Mouse (Mus musculus) E14TG2a.4 (cell line): ENCODE measurements around the gene Kif13a.

Source experiments
- CTCF ChIP-seq: conservative IDR thresholded peaks from 2 replicates; pipeline ENCODE4 v1.5.1; 2014; ENCODE audit warnings: low read length
- NANOG ChIP-seq: IDR thresholded peaks from 2 replicates; pipeline ENCODE4 v1.6.1; 2014; ENCODE audit warnings: borderline replicate concordance, low read length, mixed read lengths
- POU5F1 ChIP-seq: IDR thresholded peaks from 2 replicates; pipeline ENCODE4 v1.6.1; 2014; ENCODE audit warnings: low read length, borderline replicate concordance

DNA sequence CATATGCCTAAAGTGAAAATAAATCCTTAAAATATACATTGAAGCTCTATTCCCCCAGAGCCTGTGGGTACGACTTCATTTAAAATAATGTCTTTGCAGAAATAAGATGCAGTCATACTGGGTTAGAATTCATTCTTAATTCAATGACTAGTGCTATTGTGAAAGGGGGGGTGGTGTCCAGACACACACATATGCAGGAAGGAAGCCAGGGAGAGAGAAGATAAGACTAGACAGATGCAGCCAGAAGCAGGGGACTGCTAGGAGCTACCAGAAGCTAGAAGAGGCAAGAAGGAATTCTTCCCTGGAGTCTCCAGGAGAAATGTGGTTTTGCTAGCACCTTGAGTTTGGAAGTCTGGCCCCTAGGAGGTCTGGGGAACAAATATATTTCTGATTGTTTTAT, 2.4 kb upstream of the Kif13a start:
- TF ChIP-seq CTCF, result no peak
- no peak for TF ChIP-seq POU5F1
- no peak for TF ChIP-seq NANOG
